Mouse (Mus musculus) bone marrow macrophage, adult 2 months (primary cell): ENCODE data around the gene Samd1.

ENCODE experiments used
- CTCF ChIP-seq: IDR thresholded peaks from 2 replicates; pipeline ENCODE4 v1.5.1; 2012; ENCODE audit warnings: low read depth, mild to moderate bottlenecking, low read length, moderate library complexity
- POLR2A ChIP-seq: IDR thresholded peaks from 2 replicates; pipeline ENCODE4 v1.6.1; 2012; ENCODE audit warnings: mild to moderate bottlenecking, low read depth, low read length, borderline replicate concordance

DNA sequence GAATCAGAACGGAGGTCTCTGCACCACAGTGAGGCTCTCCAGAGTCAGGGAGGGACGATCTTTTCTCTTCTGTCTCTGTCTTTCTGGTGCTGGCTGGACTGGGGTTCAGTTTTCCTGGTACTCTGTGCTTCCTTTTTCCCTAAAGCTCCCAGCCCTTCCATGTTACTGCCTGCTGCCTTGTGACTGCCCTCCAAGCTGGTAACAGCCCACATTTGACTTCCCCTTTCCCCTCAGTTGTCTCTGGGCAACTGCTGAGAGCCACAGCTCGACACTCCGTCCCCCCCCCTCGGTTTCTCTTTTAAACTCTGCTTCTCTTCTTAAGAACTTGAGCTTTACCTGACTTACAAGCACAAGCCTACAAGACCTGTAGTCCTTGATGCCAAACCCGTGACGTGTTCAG is 8.2 kb upstream of the Samd1 start:
- TF ChIP-seq CTCF (no peak), POLR2A (no peak; the same call in 1 of the 2 replicates)
